Mouse (Mus musculus) kidney, embryonic 16.5 days (tissue): Measurements from ENCODE around the gene Sirpa. TPM values are rescaled to one million over a fixed set of nuclear protein-coding genes. Genes with fewer than 3 reads are reported as not detected.

ENCODE experiments used
- ATAC-seq: fragments of 200-750 bp; cut with Nextera tagmentation; 2 replicates; pipeline ENCODE4 v1.8.0; 2017; ENCODE audit warnings: moderate TSS enrichment; ENCODE audit not compliant: low FRiP score, low TSS enrichment
- H3K27ac ChIP-seq: fragments of 300-500 bp; sonication (generic); 2 replicates; pipeline ENCODE4 v1.5.1; 2014; ENCODE audit warnings: low read length
- H3K27me3 ChIP-seq: fragments of 300-500 bp; sonication (generic); 2 replicates; pipeline ENCODE4 v1.6.1; 2014; ENCODE audit warnings: low read length, control low read depth, mixed read lengths; ENCODE audit not compliant: insufficient read depth
- H3K36me3 ChIP-seq: fragments of 300-500 bp; sonication (generic); 2 replicates; pipeline ENCODE4 v1.6.1; 2014; ENCODE audit warnings: low read length, control low read depth, mixed read lengths; ENCODE audit not compliant: insufficient read depth
- H3K4me1 ChIP-seq: fragments of 300-500 bp; sonication (generic); 2 replicates; pipeline ENCODE4 v1.6.1; 2014; ENCODE audit warnings: low read length, control low read depth, mixed read lengths; ENCODE audit not compliant: insufficient read depth
- H3K4me2 ChIP-seq: fragments of 300-500 bp; sonication (generic); replicated peaks from 2 replicates; pipeline ENCODE4 v1.6.1; 2014; ENCODE audit warnings: low read depth, low read length
- H3K4me3 ChIP-seq: fragments of 300-500 bp; sonication (generic); 2 replicates; pipeline ENCODE4 v1.5.1; 2014; ENCODE audit warnings: mild to moderate bottlenecking, low read length
- H3K9ac ChIP-seq: fragments of 300-500 bp; sonication (generic); replicated peaks from 2 replicates; pipeline ENCODE4 v1.6.1; 2014; ENCODE audit warnings: low read length
- H3K9me3 ChIP-seq: fragments of 300-500 bp; sonication (generic); 2 replicates; pipeline ENCODE4 v1.6.1; 2016; ENCODE audit warnings: low read length, control low read depth
- WGBS: fragments of 180-500 bp; shearing (Covaris S2); extraction: QIAGEN DNeasy Blood & Tissue Kit; methylation state at CpG from one replicate; pipeline ENCODE4 v1.1.7; 2014; 5-methylcytosine and 5-hydroxymethylcytosine counted together
- polyA plus RNA-seq: library from polyadenylated mRNA; unstranded; fragments of >200 nt; fragmentation: Nextera tagmentation; extraction: Ambion mirVana; gene quantifications from 2 replicates; pipeline ENCODE4 v1.2.1, GENCODE M21; 2015

Sirpa gene
- 29.0 and 29.8 TPM in 2 replicates for polyA plus RNA-seq

- peak within 1 kb of the TSS; percentile 92 for H3K27ac ChIP-seq
- H3K9me3 ChIP-seq = no peaks in the 10 kb centered on the region
- no peaks in the 10 kb centered on the region for H3K36me3 ChIP-seq
- H3K4me1 ChIP-seq = peaks cover 54% of the 10 kb centered on the region
- WGBS = under 1% methylated on average over 41 of the region's 43 CpGs
- H3K4me3 ChIP-seq = peak within 1 kb of the TSS; percentile 77
- no peaks in the 10 kb centered on the region for H3K27me3 ChIP-seq
- peak within 1 kb of the TSS; percentile 90 for H3K9ac ChIP-seq
- ATAC-seq = peak; percentile 78
- peak within 1 kb of the TSS; percentile 93 for H3K4me2 ChIP-seq
Measured at GRCm38 (mm10) chr2:129592459-129593140, at the start of gene Sirpa. Gene Sirpa (plus strand): TSS chr2:129592835.

- ATAC-seq = peak; percentile 77
- H3K4me1 ChIP-seq = no peaks in the 10 kb centered on the region
- H3K4me2 ChIP-seq = no peak overlapping the region
- no peaks in the 10 kb centered on the region for H3K9me3 ChIP-seq
- H3K4me3 ChIP-seq = no peak overlapping the region
- 59% methylated on average over 4 of the region's 4 CpGs for whole genome bisulfite sequencing
- no peaks in the 10 kb centered on the region for H3K27me3 ChIP-seq
- no peaks in the 10 kb centered on the region for H3K36me3 ChIP-seq
- H3K27ac ChIP-seq = no peak overlapping the region
- H3K9ac ChIP-seq = no peak overlapping the region
Measured at GRCm38 (mm10) chr2:129544448-129544847, 48.2 kb upstream of the Sirpa start.

GRCm38 (mm10) chr2:129544919-129545318, 47.7 kb upstream of the Sirpa start:
- no peaks in the 10 kb centered on the region for H3K36me3 ChIP-seq
- H3K27me3 ChIP-seq = no peaks in the 10 kb centered on the region
- no peaks in the 10 kb centered on the region for H3K4me1 ChIP-seq
- 0 out of 2 replicates have a peak, but pooled peaks have one; percentile 10 for ATAC-seq
- no peaks in the 10 kb centered on the region for H3K9me3 ChIP-seq
- H3K4me2 ChIP-seq = no peak overlapping the region
- WGBS = 89% methylated on average over 3 of the region's 3 CpGs
- no peak overlapping the region for H3K4me3 ChIP-seq
- no peak overlapping the region for H3K9ac ChIP-seq
- no peak overlapping the region for H3K27ac ChIP-seq

GRCm38 (mm10) chr2:129545596-129545995, 47.0 kb upstream of the Sirpa start:
- Histone ChIP-seq H3K4me1 (no peaks in the 10 kb centered on the region), H3K4me3 (no peak overlapping the region), H3K27ac (no peak overlapping the region), H3K9me3 (no peaks in the 10 kb centered on the region), H3K27me3 (no peaks in the 10 kb centered on the region), H3K36me3 (no peaks in the 10 kb centered on the region), H3K9ac (no peak overlapping the region), H3K4me2 (no peak overlapping the region)
- ATAC-seq = no peak
- 73% methylated on average over 7 of the region's 7 CpGs for WGBS

GRCm38 (mm10) chr2:129546772-129547171, 45.9 kb upstream of the Sirpa start:
- 40% methylated on average over 3 of the region's 3 CpGs for WGBS
- Histone ChIP-seq H3K4me1 (no peaks in the 10 kb centered on the region), H3K4me3 (no peak overlapping the region)

GRCm38 (mm10) chr2:129549537-129550135, 43.0 kb upstream of the Sirpa start:
- no peak overlapping the region for H3K4me3 ChIP-seq
- 39% methylated on average over 9 of the region's 9 CpGs for WGBS
- H3K27ac ChIP-seq = no peak overlapping the region
- H3K4me1 ChIP-seq = no peaks in the 10 kb centered on the region
- no peaks in the 10 kb centered on the region for H3K36me3 ChIP-seq
- no peaks in the 10 kb centered on the region for H3K27me3 ChIP-seq
- H3K9ac ChIP-seq = no peak overlapping the region
- no peak overlapping the region for H3K4me2 ChIP-seq
- no peaks in the 10 kb centered on the region for H3K9me3 ChIP-seq
- ATAC-seq = no peak

More at GRCm38 (mm10) chr2:129546772-129547171, 45.9 kb upstream of the Sirpa start:
- H3K27ac ChIP-seq = no peak overlapping the region
- H3K27me3 ChIP-seq = no peaks in the 10 kb centered on the region
- no peak overlapping the region for H3K4me2 ChIP-seq
- H3K36me3 ChIP-seq = no peaks in the 10 kb centered on the region
- ATAC-seq = no peak
- H3K9me3 ChIP-seq = no peaks in the 10 kb centered on the region
- H3K9ac ChIP-seq = no peak overlapping the region

GRCm38 (mm10) chr2:129550781-129551180, 41.9 kb upstream of the Sirpa start:
- ATAC-seq = no peak
- no peaks in the 10 kb centered on the region for H3K9me3 ChIP-seq
- no peak overlapping the region for H3K27ac ChIP-seq
- H3K4me3 ChIP-seq = no peak overlapping the region
- WGBS = 75% methylated on average over 2 of the region's 2 CpGs
- H3K9ac ChIP-seq = no peak overlapping the region
- H3K4me1 ChIP-seq = no peaks in the 10 kb centered on the region
- H3K27me3 ChIP-seq = no peaks in the 10 kb centered on the region
- no peak overlapping the region for H3K4me2 ChIP-seq
- H3K36me3 ChIP-seq = no peaks in the 10 kb centered on the region

- Histone ChIP-seq H3K9ac (no peak overlapping the region), H3K27me3 (no peaks in the 10 kb centered on the region), H3K4me1 (peaks cover 6% of the 10 kb centered on the region; the same call in 1 of the 2 replicates), H3K36me3 (no peaks in the 10 kb centered on the region), H3K4me2 (no peak overlapping the region), H3K4me3 (no peak overlapping the region), H3K9me3 (no peaks in the 10 kb centered on the region), H3K27ac (no peak overlapping the region)
- no peak for ATAC-seq
- 64% methylated on average over 6 of the region's 6 CpGs for WGBS
Measured at GRCm38 (mm10) chr2:129556081-129556480, 36.6 kb upstream of the Sirpa start.

- Histone ChIP-seq H3K4me3 (no peak overlapping the region), H3K36me3 (no peaks in the 10 kb centered on the region), H3K4me2 (no peak overlapping the region), H3K9ac (no peak overlapping the region), H3K27ac (no peak overlapping the region), H3K4me1 (peaks cover 6% of the 10 kb centered on the region; the same call in 1 of the 2 replicates), H3K27me3 (no peaks in the 10 kb centered on the region), H3K9me3 (no peaks in the 10 kb centered on the region)
- ATAC-seq = no peak
- 48% methylated on average over 12 of the region's 12 CpGs for WGBS
Measured at GRCm38 (mm10) chr2:129558008-129558874, 34.4 kb upstream of the Sirpa start.
